Mouse (Mus musculus): Measurements from ENCODE around the gene Zfp708. TPM values are rescaled to one million over a fixed set of nuclear protein-coding genes. Genes with fewer than 3 reads are reported as not detected.

Gene Zfp708
- polyA plus RNA-seq, 1 experiment = 0.42 TPM

DNA sequence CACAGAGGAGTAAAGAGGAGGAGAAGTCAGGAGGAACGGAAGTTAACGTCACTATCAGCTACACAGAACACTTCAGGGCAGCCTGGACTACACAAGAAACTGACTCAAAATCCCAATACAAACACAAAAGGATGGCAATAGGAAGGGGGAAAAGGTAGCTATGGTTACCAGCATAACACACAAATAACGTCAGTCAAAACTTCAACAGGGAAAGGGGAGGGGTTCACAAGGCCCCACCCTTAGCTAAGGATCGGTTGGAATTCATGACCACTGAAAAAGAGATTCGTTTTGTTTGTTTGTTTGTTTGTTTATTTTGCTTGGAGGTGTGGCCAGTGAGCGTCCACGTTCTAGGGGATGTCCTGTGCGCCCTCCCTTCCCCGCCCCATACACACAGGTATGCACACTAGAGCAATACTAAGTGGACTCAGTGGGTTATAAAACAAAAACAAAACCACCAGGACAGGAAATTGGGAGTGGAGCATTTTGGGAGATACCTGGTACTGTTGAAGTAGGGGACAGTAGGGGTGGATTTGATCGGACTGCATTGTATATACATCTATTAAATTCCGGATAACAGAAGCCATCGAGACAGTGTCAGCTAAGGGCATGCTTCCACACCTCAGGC, 37.5 kb downstream of the Zfp708 start:
- Histone ChIP-seq H3K4me1 (replicated peaks; ENCODE audit: control insufficient read depth, insufficient read depth, low read length) (0 out of 2 replicates have a peak, but pooled peaks cover 2% of the 10 kb centered on the region), H3K4me3 (ENCODE audit: control insufficient read depth, insufficient read depth, low read length) (peak overlapping the region; percentile 100), H3K27me3 (ENCODE audit: control insufficient read depth, insufficient read depth, low read length) (no peaks in the 10 kb centered on the region), H3K36me3 (ENCODE audit: control insufficient read depth, insufficient read depth, low read length) (no peaks in the 10 kb centered on the region), H3K27ac (ENCODE audit: control insufficient read depth, insufficient read depth, low read length) (no peak overlapping the region)
- TF ChIP-seq POLR2A (IDR thresholded peaks at IDR 0.05; ENCODE audit: control insufficient read depth, extremely low read depth, insufficient read depth, low read length, poor library complexity) (no peak), CTCF (IDR thresholded peaks at IDR 0.05; ENCODE audit: borderline replicate concordance, control insufficient read depth, extremely low read depth, insufficient read depth, low read length, poor library complexity) (no peak)
- no peak for DNase-seq
- 15% methylated on average over 12 of the region's 12 CpGs for WGBS

Other genes with a start within 250 kb of the Zfp708 start
- gene Gm10767, start 193.1 kb downstream of the Zfp708 start, polyA plus RNA-seq (2012; rRNA removed) = 0.43 and 0.56 TPM in 2 replicates
- gene Zfp712, start 36.8 kb downstream of the Zfp708 start, polyA plus RNA-seq (2012; rRNA removed) = 0.65 and 0.73 TPM in 2 replicates
- 1.5 TPM in 2 replicates for gene Gm28557, start 10.6 kb upstream of the Zfp708 start, polyA plus RNA-seq (2012; rRNA removed)
- gene Rslcan18, start 18.3 kb upstream of the Zfp708 start, polyA plus RNA-seq (2012; rRNA removed) = 0.05 and 0.17 TPM in 2 replicates
- 0.18 and 0.23 TPM in 2 replicates for gene Zfp759, start 23.7 kb upstream of the Zfp708 start, polyA plus RNA-seq (2012; rRNA removed)
- 2.8 and 4.5 TPM in 2 replicates for gene Rsl1, start 75.2 kb upstream of the Zfp708 start, polyA plus RNA-seq (2012; rRNA removed)
- gene Zfp455, start 96.5 kb upstream of the Zfp708 start, polyA plus RNA-seq (2012; rRNA removed) = 0.24 and 0.30 TPM in 2 replicates
- 0.97 and 1.1 TPM in 2 replicates for gene Zfp458, start 180.5 kb upstream of the Zfp708 start, polyA plus RNA-seq (2012; rRNA removed)
- gene Zfp457, start 208.5 kb upstream of the Zfp708 start, polyA plus RNA-seq (2012; rRNA removed) = 1.4 and 2.4 TPM in 2 replicates
- 1.5 and 2.0 TPM in 2 replicates for gene Zfp595, start 234.6 kb upstream of the Zfp708 start, polyA plus RNA-seq (2012; rRNA removed)

Data from thymus, adult 2 months (tissue).